Mouse (Mus musculus) testis, adult 2 months (tissue): ENCODE data around the gene Ezh1. TPM values are rescaled to one million over a fixed set of nuclear protein-coding genes. Genes with fewer than 3 reads are reported as not detected.

Experiments used
- H3K27ac ChIP-seq: fragments of 200-500 bp; 2 replicates; pipeline ENCODE4 v1.5.1; 2012; ENCODE audit warnings: low read depth, low read length; ENCODE audit not compliant: control insufficient read depth, insufficient read depth
- H3K27me3 ChIP-seq: fragments of 200-500 bp; 2 replicates; pipeline ENCODE4 v1.6.1; 2012; ENCODE audit warnings: mild to moderate bottlenecking, low read length, moderate library complexity; ENCODE audit not compliant: control insufficient read depth, insufficient read depth
- H3K36me3 ChIP-seq: fragments of 200-500 bp; 2 replicates; pipeline ENCODE4 v1.6.1; 2012; ENCODE audit warnings: mild to moderate bottlenecking, low read length; ENCODE audit not compliant: control insufficient read depth, insufficient read depth
- H3K4me1 ChIP-seq: fragments of 200-500 bp; 2 replicates; pipeline ENCODE4 v1.6.1; 2012; ENCODE audit warnings: low read length; ENCODE audit not compliant: control insufficient read depth, insufficient read depth
- H3K4me3 ChIP-seq: fragments of 200-500 bp; 2 replicates; pipeline ENCODE4 v1.5.1; 2012; ENCODE audit warnings: low read depth, mild to moderate bottlenecking, low read length, moderate library complexity, mixed read lengths; ENCODE audit not compliant: control insufficient read depth
- CTCF ChIP-seq: fragments of 200-500 bp; IDR thresholded peaks from 2 replicates; pipeline ENCODE4 v1.5.1; 2012; ENCODE audit warnings: low read depth, mild to moderate bottlenecking, inconsistent platforms, low read length, moderate library complexity; ENCODE audit not compliant: control insufficient read depth, insufficient read depth, insufficient replicate concordance
- POLR2A ChIP-seq: fragments of 200-500 bp; IDR thresholded peaks from 2 replicates; pipeline ENCODE4 v1.6.1; 2012; ENCODE audit warnings: low read depth, mild to moderate bottlenecking, inconsistent platforms, low read length, moderate library complexity; ENCODE audit not compliant: control insufficient read depth
- polyA plus RNA-seq: library from polyadenylated mRNA; depleted of rRNA; stranded (reverse); fragments of >200 nt; gene quantifications from 2 replicates; pipeline ENCODE4 v1.2.3, GENCODE M21; 2012

The Ezh1 gene
- polyA plus RNA-seq, 1 experiment, result 14.3 TPM

DNA sequence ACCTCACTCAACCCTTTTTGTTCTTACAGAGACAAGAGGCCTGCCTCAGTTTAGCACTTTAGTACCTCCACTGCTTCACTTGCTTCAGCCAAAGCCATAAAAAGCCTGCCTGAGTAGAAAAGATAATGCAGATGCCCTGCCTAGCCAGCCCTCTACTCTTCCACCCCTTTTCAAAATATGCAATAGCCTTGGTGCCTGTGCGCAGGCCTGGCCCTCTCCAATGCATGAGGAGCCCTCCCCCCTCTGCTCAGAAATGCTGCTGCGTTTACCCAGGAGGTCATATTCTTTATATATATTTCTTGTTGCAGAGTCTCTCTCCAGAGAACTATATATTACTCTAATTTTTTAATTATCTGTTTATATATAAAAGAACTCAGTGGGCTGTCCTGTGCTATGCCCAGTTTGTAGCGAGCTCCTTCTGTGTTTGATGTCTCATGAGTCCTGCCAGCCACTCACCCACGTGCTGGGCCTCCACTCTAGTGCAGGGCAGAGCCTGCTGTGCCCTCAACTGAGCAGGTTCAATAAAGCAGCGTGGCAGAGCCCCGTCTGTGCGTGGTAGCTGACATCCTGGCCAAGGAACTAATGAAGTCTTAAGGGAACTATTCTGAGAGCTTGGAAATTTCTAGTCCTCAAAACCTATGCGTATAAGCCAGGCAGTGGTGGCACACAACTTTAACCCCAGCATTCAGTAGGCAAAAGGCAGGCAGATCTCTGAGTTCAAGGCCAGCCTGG, 35.9 kb downstream of the Ezh1 start:
- TF ChIP-seq POLR2A (no peak), CTCF (no peak)
- no peaks in the 10 kb centered on the region for H3K27me3 ChIP-seq
- H3K4me3 ChIP-seq, result no peak overlapping the region
- peak overlapping the region; percentile 66 for H3K27ac ChIP-seq
- H3K36me3 ChIP-seq, result no peaks in the 10 kb centered on the region
- H3K4me1 ChIP-seq, result no peaks in the 10 kb centered on the region

DNA sequence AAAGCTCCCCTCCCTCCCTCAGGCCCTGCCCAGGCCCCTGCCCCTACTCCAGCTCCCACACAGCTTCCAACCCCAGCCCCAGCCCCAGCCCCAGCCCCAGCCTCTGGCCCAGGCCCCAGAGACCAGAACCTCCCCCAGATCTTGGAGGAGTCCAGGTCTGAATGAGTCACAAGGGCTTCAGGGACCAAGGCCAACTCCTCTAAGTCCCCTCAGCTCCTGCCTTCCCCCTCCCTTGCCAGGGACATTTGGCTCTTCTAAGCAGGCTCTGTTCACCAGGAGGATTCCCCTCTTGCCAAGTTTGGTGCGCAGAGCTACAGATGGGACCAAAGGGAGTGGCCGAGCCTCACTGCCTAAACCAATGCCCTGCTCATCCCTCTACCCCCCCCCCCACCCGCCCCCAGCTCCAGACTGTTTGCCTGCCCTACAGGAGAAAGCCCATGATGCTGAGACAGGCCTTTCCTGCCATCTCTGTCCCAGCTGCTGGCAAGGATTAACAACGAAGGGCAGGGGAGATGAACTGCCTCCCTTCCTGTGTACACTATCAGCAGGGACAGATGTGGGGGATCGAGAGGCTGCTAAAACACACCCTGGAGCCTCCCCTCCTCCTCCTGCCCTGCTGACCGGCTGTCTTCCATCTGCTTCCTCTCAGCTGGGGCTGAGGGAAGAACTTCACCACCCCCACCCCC, 36.6 kb downstream of the Ezh1 start:
- TF ChIP-seq CTCF (no peak), POLR2A (no peak)
- Histone ChIP-seq H3K4me3 (no peak overlapping the region), H3K4me1 (no peaks in the 10 kb centered on the region), H3K27ac (peak overlapping the region; percentile 52; the same call in 1 of the 2 replicates), H3K36me3 (no peaks in the 10 kb centered on the region), H3K27me3 (no peaks in the 10 kb centered on the region)

DNA sequence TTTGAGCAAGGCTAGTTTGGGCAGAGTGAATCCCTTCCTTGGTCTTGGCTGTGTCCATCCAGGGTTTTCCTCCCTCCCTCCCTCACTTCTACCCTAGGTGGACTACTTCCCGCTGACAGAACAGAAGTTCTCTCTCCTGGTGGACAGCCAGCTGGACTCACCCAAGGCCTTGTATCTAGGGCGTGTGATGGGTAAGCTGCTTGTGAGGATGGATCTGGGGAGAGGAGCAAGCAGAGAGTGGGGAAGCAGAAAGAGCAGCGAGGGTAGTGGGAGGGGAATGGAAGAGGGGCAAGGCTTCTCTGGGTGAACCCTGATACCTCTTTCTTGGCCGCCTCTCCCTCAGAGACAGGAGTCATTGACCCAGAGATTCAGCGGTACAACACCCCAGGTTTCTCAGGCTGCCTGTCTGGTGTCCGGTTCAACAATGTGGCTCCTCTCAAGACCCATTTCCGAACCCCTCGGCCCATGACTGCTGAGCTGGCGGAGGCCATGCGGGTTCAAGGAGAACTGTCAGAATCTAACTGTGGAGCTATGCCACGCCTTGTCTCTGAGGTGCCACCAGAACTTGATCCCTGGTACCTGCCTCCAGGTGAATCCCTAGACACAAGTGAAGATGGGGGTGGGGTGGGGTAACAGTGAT, 38.0 kb downstream of the Ezh1 start:
- Histone ChIP-seq H3K4me3 (no peak overlapping the region), H3K27me3 (no peaks in the 10 kb centered on the region), H3K36me3 (no peaks in the 10 kb centered on the region), H3K27ac (peak overlapping the region; percentile 51; the same call in 1 of the 2 replicates), H3K4me1 (no peaks in the 10 kb centered on the region)
- TF ChIP-seq CTCF (no peak), POLR2A (no peak)

DNA sequence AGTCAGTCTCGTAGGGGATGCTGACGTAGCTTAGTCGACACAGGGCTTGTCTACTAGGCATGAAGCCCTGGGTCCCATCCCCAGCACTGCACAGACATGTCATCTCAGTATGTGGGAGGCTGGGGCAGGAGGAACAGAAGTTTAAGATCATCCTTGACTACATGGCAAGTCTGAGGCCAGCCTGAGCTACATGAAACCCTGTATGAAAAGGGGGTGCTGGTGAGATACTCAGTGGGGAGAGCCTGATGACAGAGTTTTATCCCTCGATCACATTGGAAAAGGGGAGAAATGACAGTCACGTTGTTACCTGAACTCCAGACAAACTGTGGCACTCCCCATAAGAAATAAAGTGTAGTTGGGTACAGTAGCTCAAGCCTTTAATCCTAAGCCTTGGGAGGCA, 38.7 kb downstream of the Ezh1 start:
- no peak overlapping the region for H3K4me3 ChIP-seq
- no peaks in the 10 kb centered on the region for H3K27me3 ChIP-seq
- no peak overlapping the region for H3K27ac ChIP-seq
- TF ChIP-seq CTCF (no peak), POLR2A (no peak)
- H3K4me1 ChIP-seq, result no peaks in the 10 kb centered on the region
- no peaks in the 10 kb centered on the region for H3K36me3 ChIP-seq

DNA sequence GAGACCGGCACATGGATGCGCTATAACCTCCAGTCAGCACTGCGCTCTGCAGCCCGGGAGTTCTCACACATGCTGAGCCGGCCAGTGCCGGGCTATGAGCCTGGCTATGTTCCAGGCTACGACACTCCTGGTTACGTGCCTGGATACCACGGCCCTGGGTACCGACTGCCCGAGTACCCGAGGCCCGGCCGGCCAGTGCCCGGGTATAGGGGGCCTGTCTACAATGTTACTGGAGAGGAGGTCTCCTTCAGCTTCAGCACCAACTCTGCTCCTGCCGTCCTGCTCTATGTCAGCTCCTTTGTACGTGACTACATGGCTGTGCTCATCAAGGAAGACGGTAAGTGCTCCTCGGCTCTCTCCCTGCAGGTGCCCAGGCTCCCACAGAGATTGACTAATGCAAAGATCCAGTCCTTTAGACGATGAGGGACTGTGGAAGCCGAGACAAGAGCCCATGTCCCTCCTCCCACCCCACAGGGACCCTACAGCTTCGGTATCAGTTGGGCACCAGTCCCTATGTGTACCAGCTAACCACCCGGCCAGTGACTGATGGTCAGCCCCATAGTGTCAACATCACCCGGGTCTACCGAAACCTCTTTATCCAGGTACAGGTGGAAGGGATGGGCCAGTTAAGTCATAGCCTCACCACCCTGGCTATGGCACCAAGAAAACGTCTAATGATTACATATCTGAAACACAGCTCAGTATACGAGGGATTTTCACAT, 39.6 kb downstream of the Ezh1 start:
- H3K4me1 ChIP-seq, result no peaks in the 10 kb centered on the region

DNA sequence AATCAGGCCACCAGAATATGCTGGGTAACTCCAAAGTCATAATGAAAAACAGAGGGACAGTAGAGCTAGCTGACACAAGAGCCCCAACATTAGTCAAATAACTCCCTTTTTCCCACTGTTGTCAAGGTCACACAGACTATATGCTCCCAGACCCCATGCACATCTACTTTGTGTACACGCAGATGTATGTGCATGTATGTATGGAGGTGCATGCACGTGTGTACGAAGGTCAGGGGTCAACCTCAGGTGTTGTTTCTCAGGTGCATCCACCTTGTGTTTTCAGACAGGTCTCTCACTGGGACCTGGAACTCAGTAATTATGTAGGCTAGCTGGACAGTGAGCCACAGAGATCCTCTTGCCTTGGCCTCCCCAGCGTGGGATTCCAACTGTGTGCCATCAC, 40.8 kb downstream of the Ezh1 start:
- no peaks in the 10 kb centered on the region for H3K27me3 ChIP-seq
- H3K4me1 ChIP-seq, result no peaks in the 10 kb centered on the region; the same call in 1 of the 2 replicates
- H3K36me3 ChIP-seq, result no peaks in the 10 kb centered on the region
- TF ChIP-seq POLR2A, result no peak
- TF ChIP-seq CTCF, result no peak
- no peak overlapping the region for H3K4me3 ChIP-seq
- H3K27ac ChIP-seq, result no peak overlapping the region

More for the DNA sequence above, 39.6 kb downstream of the Ezh1 start:
- no peaks in the 10 kb centered on the region for H3K27me3 ChIP-seq
- TF ChIP-seq CTCF (no peak), POLR2A (0 out of 2 replicates have a peak, but pooled peaks have one; percentile 18)
- no peak overlapping the region for H3K27ac ChIP-seq
- no peak overlapping the region for H3K4me3 ChIP-seq
- H3K36me3 ChIP-seq, result no peaks in the 10 kb centered on the region

DNA sequence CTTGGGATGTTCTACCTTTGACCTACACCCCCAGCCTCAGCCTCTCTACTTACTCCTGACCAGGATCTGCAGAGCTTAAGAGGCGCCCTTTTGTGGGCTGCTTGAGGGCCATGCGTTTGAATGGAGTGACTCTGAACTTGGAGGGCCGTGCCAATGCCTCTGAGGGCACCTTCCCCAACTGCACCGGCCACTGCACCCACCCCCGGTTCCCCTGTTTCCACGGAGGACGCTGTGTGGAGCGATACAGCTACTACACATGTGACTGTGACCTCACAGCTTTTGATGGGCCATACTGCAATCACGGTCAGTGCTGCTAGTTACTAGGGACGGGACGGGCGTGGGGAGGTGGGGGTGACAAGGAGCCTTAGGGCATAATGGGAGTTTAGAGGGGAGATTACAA, 41.3 kb downstream of the Ezh1 start:
- no peak for TF ChIP-seq CTCF
- TF ChIP-seq POLR2A, result no peak
- Histone ChIP-seq H3K4me1 (peaks cover 2% of the 10 kb centered on the region), H3K36me3 (no peaks in the 10 kb centered on the region), H3K27me3 (no peaks in the 10 kb centered on the region), H3K4me3 (no peak overlapping the region), H3K27ac (no peak overlapping the region)
